Mouse (Mus musculus) 3134 (cell line): ENCODE data around the gene Olfr65.

Source experiments
- DNase-seq: peaks from one replicate; pipeline ENCODE4 v3.0.0-alpha.2; 2011; ENCODE audit warnings: low spot score; ENCODE audit not compliant: insufficient read length; ENCODE audit errors: extremely low read depth

The Olfr65 gene

DNA sequence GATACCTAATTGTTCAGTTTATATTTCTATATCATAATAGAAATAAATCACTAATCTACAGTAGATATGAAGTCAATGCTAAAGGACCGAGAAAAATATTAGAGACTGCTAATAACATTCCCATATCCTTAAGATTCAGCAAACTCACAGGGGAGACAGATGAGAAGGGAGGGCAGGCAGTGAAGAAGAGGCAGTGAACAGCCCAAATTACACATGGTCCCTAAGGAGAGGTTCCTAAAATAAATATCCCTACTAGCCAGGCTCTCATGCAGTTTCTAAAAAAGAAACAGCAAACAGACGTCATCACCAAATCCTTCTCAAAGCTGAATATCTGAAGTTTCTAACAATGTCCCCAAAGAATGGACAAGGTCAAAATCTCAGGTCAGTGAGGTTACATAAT lies at the start of gene Olfr65:
Olfr65 (plus strand) TSS at position 301 of the 400 bp plus-strand sequence.
- no peak for DNase-seq

DNA sequence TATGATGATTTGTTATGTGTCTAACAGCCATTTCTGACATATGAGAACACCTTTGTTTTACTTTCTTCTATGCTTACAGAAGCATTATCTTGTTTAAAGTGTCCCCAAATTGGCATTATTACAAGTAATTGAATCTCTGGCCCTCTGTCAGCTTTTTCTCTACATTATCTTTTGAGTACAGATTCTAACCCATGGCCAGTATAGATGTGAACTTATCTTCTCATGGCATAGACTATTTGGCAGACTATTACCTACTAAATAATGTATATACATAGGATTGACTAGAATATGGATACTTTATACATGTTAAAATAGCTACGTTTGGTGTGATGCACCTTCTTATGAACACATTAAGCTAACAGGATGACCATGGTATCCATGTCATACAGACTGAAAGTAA lies 48.6 kb upstream of the Olfr65 start:
- no peak for DNase-seq

DNA sequence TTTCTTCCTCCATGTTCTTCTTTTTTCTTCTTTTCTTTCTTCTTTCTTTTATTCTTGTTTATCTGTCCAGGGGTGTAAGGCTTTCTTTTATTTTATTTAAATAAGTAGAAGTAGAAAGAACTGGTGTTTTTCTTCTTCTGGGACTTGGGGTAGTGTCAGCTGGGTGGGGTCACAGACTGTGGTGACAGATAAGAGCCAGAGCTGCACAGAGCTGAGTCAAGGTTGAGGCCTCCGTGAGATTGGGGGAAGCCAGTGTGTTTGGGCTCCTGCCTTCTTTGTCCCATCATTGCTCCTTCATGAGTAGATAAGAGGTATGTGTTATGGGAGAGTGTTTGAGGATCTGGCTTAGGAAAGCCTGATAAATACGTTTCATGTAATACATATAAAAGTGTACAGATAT lies 44.2 kb upstream of the Olfr65 start:
- no peak for DNase-seq

DNA sequence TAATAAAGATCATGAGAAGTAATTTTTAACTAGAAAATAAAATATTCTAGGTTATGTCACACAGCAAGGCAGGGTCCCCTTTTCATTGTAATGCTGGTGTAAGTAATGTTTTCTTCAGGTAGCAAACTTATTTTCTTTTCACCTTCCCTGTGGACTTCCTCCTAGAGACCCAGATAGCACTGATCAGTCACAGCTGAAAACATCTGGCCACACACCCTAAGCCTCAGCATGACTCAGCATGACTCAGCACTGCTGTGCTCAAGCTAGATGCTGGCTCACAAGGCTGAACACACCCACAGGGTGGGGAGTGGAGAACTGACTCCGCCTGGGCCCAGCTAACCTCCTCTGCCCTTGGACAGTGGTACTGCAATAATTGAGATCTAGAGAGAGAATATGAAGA lies 42.4 kb upstream of the Olfr65 start:
- peak; percentile 60 for DNase-seq

DNA sequence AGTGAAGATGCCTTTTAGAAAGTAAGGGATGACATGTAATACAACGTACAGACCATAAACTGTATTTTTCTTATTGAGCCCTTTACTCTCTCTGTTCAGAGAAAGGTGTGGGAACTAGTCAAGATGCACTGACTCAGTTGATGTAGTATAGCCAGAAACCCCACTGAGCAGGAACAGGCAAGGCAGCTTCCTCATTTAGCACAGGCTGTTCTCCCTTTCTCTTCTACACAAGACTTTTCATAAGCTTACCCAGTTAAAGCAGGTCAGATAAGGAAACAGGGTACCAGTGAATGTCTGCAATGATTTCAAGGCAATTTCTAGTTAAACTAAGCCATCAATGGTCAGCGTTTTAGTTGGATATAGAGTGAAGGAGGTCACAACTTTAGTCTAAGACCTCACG lies 41.8 kb upstream of the Olfr65 start:
- DNase-seq = no peak

DNA sequence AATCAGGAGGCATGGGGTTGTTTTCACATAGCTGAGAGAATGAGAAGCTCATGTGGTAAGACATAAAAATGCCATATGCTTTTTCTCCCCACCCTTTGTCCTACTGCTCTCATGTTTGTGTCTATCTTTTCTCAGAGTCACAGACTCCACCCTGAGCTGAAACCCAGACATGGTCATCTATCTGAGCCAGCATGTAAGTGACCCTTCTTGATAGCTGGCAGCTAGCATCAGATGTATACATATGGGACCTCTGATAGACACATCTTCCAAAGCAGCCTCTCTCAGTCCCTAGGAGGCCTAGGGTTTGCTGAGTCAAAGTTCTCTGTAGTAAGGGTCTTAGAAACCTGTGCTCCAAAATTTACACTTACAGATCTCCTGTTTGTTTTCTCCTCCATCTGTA lies 37.6 kb upstream of the Olfr65 start:
- DNase-seq = no peak

DNA sequence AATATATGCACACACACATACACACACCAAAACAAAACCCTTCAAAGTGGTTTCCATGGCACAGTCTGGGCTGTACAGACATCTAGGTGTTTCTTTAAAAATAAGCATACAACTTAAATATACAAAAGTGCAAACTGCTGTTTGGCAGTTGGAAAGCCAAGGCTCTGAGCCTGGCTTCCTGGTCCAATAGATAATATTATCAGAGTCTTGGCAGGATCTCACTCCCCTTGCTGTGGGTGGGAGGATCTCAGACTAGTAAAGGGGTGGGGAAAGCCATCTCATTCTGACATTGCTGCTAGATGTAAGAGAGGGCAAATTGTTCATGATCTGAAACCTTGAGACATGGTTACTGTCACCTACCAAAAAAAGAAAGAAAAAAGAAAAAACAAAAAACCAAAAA lies 32.6 kb upstream of the Olfr65 start:
- DNase-seq = no peak

DNA sequence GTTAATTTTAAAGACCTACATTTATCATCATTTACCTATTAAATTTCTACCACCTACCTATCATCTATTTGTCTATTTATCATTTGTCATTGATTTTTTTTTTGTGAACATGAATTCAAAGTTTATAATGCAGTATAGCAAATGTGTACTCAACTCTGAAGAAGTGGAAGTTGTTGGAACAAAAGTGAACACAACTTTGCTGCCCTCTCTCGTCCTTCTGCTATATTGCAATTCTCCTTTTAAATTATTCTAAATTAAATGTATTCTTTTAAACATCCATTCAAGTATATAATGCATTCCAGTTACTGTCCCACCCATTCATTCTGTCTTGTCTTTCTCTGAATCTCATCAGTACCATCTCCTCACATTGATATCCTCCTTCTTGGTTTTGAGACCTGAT lies 30.2 kb upstream of the Olfr65 start:
- DNase-seq = no peak

DNA sequence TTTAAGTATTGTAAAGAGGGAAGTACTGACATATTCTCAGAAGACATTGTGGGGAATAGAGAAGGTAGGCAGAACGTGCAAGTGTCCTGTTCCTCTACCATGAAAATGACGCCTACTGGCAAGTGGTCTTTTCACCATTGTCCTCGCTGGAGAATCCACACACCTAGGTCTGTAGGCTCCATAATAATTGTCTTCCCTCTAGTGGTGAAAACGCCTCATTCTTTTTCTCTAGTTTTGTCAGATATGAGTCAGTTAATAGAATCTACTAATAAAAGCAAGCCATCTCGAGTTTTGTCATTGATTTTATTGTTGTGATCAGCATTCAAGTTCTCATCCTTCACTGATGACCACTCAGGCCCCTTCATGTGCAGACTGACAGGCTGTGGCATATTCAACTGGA lies 28.8 kb upstream of the Olfr65 start:
- no peak for DNase-seq

DNA sequence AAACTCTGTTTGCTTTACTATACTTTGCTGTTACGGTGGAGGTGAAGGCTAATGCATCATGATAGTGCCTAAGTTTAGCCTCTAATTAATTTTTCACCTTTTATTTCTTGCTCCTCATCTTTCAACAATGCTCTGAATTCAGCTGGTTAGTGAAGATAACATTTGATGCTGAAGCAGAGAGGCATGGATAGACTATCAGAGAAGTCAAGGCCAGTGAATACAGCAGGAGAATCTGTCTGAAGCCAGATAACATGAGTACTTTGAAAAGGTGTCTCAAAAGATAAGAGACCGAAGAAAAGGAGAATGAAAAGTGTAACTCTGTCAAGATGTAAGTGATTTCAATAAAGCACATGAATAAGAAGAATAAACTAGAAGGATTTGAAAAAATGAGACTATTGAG lies 26.2 kb upstream of the Olfr65 start:
- no peak for DNase-seq

DNA sequence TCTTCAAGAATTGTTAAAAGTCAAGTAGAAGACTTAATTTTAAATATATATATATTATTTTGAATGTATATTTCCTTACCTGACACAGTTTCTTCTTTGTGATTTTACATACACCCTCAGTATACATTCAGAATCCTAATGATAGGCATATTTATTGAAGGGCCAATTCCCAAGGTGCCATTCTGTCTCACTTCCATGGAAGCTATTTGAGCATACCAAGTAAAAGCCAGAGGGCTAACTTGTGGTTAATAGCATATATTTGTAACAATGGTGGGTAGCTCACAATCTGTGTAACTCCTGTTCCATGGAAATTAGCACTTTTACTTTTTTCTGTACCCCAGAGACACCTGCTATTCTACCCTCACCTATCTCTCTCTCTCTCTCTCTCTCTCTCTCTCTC lies 17.1 kb upstream of the Olfr65 start, which contains the start of gene Olfr66:
Olfr66 (minus strand) TSS at position 101 of the 400 bp plus-strand sequence.
- DNase-seq = no peak

DNA sequence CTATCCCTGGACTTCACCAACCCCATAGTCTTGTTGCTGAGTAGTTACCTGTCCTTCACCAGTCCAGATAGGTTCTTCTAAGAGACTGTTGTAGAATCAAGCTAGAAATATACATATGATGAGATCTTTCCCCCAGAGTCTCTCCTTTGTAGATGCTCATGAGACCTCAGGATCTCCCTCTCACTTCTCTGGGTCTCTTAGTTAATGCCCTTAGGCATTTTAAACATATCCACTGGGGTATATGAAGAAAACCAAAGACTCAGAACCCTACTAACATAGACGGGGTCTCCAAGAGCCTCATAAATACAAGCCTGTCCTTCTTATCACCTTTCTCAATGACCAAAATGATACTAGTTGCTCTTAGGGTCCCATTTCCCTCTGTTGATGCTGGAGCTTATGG lies 8.9 kb upstream of the Olfr65 start, which contains the start of gene Olfr64:
Olfr64 (minus strand) TSS at position 101 of the 400 bp plus-strand sequence.
- no peak for DNase-seq

DNA sequence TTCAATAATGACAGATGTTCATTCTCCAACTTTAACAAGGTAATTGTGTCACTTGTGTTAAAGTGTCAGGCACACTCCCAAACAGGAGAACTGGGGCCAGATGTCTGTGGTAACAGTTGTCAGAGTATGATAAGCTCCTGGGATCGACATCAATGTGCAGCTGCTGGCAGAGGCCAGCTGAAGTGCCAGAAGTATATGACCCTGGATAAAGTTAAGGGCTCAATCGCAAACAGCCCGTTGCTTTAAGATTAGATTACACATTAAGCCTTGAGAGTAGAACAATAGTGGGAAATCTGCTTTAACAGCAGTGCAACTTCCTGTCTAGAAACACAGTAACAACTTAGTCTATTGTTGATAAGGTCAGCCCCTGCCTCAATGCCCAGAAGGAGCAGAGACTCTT lies 6.8 kb downstream of the Olfr65 start:
- no peak for DNase-seq

DNA sequence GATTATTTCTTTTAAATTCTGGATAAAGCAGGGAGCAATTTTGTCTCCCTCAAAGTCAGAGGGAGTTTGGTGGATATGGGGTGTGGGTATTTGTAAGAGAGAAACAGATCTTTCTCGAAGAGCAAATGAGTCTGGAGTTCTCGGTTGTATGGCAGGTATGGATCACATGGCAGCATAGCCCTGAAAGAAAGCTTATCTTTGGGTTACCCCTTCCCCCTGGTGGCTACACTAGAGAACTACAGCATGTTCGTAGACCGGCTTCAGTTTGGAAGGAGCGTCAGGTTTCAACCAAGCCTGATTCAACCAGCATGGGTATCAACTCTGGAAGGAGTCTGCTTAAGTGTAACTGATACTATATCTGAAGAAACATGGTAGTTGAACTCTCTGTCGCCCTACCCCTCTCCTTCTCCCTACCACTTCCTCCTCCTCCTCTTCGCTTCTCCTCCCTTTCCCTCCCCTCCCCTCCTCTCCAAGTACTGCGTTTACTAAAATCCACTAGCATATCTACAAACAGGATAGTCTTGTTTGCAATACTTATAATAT lies 9.8 kb downstream of the Olfr65 start:
- no peak for DNase-seq

DNA sequence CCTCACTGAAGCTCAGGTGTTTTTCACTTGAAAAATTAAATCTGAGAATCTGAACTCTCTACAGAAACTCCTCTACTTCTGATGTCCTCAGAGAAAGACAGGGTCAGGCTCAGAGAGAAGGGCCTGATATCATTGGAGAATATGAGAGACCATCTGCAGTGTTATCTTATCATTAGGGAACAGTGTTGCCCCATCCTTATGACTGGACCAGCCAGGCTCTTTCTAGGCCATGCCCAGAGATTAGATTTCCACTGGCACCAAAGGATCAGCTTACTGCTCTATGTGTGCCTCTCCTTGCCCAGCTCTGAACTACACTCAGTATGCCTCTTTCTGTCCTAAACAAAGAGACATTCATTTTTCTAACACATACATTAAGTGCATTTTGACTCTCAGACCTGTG lies 12.1 kb downstream of the Olfr65 start:
- DNase-seq = no peak

DNA sequence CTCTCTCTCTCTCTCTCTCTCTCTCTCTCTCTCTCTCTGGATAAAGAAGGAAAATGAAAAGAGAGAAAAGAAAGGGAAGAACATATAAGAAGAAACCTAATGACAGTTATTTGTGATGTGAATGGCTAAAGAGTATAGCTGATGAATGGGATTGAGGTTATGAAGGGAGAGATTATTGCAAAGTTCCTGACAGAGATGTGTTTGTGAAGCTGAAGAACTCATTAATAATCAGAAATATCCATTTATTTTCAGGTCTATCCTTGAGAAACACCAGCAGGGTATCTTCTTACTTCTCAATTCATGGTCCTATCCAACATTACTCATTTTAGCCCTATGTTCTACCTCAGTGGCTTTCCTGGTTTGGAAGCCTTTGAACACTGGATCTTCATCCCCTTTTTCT lies 25.2 kb downstream of the Olfr65 start, which contains the start of gene Olfr631:
Olfr631 (plus strand) TSS at position 301 of the 400 bp plus-strand sequence.
- DNase-seq = no peak

DNA sequence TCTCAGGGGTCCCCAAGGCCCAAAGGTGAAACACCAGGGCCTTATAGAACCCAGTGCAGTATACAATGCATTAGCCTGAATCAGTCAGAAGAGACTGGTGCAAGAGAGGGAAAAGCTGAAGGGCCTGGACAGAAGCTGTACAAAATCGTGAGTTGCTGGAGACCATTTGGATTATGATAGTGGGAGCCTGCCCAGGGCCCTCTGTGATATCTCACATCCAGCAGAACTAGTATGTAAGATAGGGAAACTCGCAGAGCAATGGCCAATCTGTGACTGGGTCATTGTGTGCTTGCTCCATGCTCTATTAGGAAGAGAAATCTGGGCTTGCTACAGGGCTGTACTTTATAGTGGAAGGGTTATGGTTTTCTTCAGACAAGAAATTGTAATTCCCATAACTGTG lies 31.0 kb downstream of the Olfr65 start, which contains the start of gene Olfr632:
Olfr632 (plus strand) TSS at position 84 of the 400 bp plus-strand sequence.
- no peak for DNase-seq

DNA sequence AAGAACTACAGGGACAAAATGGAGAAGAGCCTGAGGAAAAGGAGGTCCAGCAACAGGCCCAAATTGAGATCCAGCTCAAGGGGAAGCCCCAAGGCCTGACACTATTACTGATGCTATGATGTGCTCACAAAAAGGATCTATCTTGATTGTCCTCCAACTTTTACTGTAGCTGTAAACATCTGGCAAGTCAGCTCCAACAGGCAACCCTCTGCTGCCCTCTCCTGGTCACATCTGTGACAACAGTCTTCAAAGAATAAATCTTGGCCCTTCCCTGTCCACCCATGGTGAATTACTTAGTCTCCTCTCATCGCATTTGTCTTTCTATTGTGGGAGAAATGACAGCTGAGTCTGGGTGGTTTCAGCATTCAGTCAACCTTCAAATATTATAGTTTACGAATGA lies 39.4 kb downstream of the Olfr65 start:
- peak; percentile 3 for DNase-seq

DNA sequence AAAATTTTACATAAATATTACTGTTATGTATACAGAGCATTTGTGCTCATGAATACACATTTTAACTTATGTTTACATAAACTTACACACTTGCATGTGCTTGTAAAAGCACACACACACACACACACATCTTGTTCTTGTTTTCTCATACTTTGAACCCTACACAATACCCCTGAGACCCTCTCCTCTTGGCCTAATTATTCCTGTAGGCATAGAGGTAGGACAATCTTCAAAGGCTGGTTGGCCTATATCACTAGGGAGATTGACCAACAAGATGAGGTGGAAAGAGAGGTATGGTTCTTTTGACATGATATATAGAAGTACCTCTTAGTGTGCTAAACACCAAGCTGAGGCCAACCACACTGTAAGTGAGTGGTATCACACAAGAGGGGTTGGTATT lies 40.9 kb downstream of the Olfr65 start, which contains the start of gene Olfr633:
Olfr633 (plus strand) TSS at position 301 of the 400 bp plus-strand sequence.
- no peak for DNase-seq
